Mouse (Mus musculus): Measurements from ENCODE around the gene Copg2.
A peak's percentile ranks its signal among the peaks of the same experiment; 100 is the strongest.

Gene Copg2

GRCm38 (mm10) chr6:30896195-30896985 lies at the start of gene Copg2:
TSS of gene Copg2 (minus strand) at chr6:30896794.
- peak; percentile 90 for DNase-seq

DNA sequence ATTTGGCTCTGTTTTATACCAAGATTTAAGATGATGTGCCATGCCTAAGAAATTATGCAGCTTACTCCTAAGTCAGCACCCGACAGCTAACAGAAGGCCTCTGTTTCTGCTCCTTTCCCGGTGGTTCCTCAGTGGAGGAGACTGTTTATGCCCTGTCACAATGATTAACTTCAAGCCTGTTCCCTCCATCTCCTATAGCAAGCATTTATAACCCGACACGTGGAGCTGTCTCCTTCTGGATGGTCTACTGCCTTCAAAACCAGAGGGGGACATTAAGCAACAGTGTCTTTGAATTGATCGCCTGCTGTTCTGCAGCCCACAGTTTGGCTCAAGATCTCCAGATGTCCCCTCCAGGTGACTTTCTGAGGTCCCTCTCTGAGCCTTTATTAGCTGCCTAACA lies 42.7 kb upstream of the Copg2 start:
- DNase-seq = no peak

GRCm38 (mm10) chr6:30922821-30923220 lies 26.2 kb upstream of the Copg2 start:
- no peak for DNase-seq

DNA sequence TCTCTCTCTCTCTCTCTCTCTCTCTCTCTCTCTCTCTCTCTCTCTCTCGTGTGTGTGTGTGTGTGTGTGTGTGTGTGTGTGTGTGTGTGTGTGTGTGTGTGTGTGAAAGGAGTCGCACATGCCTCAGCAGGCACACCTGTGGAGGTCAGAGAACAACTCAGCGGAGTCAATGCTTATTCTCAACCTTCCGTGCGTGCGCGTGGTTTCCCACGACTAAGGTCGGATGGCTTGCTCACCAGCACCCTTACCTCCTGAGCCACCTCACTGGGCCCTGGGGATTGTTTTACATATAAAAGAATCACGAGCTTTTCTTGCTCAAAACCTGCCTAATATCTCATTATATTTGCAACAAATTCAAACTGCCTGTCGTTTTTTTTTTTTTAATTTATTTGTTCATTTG lies 25.2 kb upstream of the Copg2 start:
- DNase-seq = no peak

DNA sequence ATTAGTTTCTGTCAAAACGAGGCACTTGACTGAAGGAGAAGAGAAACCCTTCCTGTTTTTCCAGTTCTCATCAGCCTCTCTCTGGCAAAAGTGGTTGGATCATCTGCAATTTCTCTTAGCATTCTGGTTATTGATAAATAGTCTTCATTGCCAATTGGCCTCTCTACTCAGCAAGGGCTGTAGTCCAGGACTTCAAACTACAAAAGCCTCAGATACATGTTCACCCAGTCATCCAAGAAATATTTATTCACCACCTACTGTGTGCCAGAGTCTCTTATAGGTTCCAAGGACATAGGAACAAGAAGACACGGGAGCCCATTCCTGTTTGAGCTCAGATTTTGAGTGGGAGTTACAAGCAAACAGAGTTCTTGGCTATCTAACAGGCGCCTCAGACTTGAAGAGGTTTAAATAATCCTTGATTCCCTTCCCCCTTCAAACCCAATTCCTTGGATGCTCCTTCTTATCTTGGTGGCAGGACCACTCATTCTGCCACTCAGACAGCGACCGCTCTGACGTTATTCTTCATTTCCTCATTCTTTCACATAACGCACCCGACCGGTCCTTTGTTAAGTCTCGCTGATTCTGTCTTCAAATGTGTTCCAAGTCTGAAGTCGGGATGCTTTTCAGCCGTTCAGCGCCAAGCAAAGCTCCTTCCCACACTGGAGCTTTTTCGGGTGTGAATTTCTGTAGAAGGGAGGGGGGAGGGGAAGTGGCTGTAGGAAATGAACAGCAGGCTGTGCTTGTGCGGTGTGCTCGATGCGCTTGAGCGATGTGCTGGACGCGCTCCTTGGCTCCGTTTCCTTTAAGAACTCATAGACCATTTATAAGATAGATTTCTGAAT lies 24.5 kb upstream of the Copg2 start:
- DNase-seq = peak; percentile 38

- DNase-seq = no peak
Measured at GRCm38 (mm10) chr6:30915473-30915872, 18.9 kb upstream of the Copg2 start, which contains the start of gene Tsga13. TSS of gene Tsga13 (minus strand) at chr6:30915573.

- peak; percentile 28 for DNase-seq
Measured at GRCm38 (mm10) chr6:30907970-30908369, 11.4 kb upstream of the Copg2 start.

- DNase-seq = no peak
Measured at GRCm38 (mm10) chr6:30904911-30905310, 8.3 kb upstream of the Copg2 start.

- DNase-seq = no peak
Measured at GRCm38 (mm10) chr6:30904033-30904432, 7.4 kb upstream of the Copg2 start.

DNA sequence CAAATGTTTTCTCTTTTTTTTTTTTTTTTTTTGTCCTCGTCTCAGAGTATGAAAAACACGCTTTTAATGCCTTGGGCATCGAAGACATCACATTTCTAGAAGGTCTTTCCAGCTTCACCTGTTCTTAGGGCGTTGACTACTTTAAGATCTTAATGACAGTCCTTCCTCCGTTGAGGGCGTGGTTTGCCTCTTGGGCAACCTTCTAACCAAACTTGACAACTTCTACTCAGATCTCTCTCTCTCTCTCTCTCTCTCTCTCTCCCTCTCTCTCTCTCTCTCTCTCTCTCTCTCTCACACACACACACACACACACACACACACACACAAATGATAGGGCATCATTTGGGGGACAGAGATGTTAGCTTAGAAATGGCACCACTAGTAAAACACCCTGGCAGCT lies 926 bp upstream of the Copg2 start:
- no peak for DNase-seq

DNA sequence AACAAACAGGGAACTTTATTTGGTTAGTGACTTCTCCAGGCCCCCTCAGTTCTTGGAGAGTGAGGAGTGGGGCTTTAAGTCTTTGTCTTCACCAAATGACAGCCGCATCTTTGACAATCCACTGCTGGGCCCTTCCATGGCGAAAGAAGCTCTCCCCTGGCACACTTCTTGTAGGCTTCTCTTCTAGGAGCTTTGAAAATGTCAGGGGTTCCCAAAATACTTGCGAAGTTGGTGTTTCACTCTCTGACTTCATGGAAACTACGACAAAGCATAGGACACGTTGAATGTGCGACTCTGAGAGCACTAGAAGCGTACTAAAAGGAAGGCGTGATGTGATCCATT lies 363 bp upstream of the Copg2 start:
- DNase-seq = no peak

DNA sequence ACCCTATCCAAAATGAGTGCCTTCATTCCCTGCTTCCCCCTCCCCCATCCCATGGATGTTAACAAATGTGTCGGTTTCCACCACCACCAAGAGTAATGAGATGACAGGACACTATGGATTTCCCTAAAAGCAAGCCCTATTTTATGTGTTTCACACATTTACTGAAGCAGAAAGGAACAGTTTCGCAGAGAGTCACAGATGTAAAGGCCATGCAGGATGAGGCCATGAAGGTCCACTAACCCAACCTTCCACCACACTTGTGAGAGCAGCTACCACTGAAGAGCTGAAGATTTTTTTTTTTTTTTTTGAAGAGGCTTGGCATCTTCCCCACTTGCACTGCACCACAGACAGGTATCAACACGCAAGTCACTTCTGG lies 787 bp downstream of the Copg2 start:
- DNase-seq = no peak

GRCm38 (mm10) chr6:30893081-30893480 lies 3.5 kb downstream of the Copg2 start:
- DNase-seq = no peak

DNA sequence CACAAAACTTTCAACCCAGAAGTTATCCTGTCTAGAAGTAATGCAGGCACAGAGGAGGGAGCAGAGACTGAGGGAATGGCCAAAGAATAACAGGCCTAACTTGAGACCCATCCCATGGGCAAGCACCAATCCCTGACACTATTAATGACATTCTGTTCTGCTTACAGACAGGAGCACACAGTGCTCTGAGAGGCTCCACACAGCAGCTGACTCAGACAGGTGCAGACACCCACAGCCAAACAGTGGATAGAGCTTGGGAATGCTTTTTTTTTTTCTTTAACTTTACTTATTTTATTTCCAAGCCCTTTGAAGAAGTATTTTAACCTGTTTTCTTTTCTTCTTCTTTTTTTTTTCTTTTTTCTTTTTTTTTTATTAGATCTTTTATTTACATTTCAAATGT lies 4.8 kb downstream of the Copg2 start:
- no peak for DNase-seq

GRCm38 (mm10) chr6:30884856-30885255 lies 11.7 kb downstream of the Copg2 start:
- no peak for DNase-seq

GRCm38 (mm10) chr6:30883491-30883890 lies 13.1 kb downstream of the Copg2 start:
- no peak for DNase-seq

GRCm38 (mm10) chr6:30876661-30877060 lies 19.9 kb downstream of the Copg2 start:
- no peak for DNase-seq

DNA sequence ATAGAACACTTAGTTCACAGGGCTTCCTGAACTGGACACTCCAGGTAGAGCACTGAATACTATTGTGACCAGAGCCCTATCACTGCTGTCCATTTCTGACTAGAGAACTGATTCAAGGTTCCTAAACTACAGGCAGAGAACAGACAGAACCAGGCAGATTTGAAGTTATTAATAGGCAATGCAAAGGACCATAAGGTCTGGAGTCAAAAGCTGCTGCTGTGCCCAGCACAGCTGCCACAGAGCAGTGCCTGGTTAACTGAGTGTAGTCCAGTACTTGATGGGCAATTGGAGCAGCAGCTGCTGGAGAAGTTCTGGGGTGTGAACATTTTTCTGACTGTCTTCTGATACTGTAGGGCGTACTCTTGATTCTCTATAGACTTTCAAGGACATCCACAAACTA lies 30.1 kb downstream of the Copg2 start:
- DNase-seq = no peak

- no peak for DNase-seq
Measured at GRCm38 (mm10) chr6:30865031-30865678, 31.4 kb downstream of the Copg2 start.

GRCm38 (mm10) chr6:30855956-30856355 lies 40.6 kb downstream of the Copg2 start:
- no peak for DNase-seq

DNA sequence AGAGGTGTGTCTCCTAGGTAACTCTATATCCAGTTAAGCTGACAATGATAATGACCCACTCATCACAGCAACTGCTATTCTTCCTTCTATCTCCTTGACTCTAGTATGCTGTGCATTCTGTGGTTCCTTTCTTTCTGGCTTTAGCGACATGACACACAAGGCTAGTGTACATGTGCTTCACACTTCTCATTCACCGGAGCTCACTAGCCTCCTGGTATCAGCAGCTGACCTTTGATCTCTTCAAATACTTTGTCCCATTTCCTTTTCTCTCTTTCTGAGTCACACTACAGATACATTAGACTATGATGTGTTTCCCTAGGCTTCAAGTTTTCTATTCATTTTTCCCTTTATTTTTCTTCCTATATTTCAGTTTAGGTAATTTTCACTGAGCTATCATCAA lies 41.4 kb downstream of the Copg2 start:
- DNase-seq = no peak

DNA sequence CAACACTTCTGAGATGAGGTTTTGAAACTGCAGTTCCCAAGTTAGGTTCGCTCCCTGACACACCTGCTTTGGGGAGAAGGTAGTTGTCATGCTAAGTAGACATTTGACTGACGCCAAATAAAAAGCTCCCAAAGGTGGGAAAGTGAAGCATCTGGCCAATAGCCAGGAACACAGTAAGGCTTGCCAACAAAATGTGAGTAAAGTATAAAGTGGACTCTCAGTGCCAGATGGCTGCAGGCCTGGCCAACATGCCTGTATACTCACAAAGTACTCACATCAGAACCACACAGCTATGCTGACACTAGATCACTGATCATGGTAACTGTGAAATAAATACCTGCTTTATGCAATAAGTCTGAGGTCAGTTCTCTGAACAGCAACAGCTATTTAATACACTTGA lies 46.8 kb downstream of the Copg2 start:
- no peak for DNase-seq

GRCm38 (mm10) chr6:30832241-30832640 lies 64.4 kb downstream of the Copg2 start:
- no peak for DNase-seq

- no peak for DNase-seq
Measured at GRCm38 (mm10) chr6:30813626-30814025, 83.0 kb downstream of the Copg2 start.
